Mouse (Mus musculus): ENCODE measurements around the gene Glrp1. TPM values are rescaled to one million over a fixed set of nuclear protein-coding genes. Genes with fewer than 3 reads are reported as not detected.

The Glrp1 gene
- total and polyA plus RNA-seq, 3 experiments, result 0.08 to 0.16 TPM; not detected in 1

GRCm38 (mm10) chr1:88492415-88492814, 17.5 kb downstream of the Glrp1 start:
- no peaks in the 10 kb centered on the region for H3K36me3 ChIP-seq (ENCODE audit: control insufficient read depth, insufficient read depth, low read length)
- peaks cover 10% of the 10 kb centered on the region for H3K4me1 ChIP-seq (ENCODE audit: control insufficient read depth, insufficient read depth, low read length)
- no peaks in the 10 kb centered on the region for H3K79me2 ChIP-seq (replicated peaks; ENCODE audit: control insufficient read depth, insufficient read depth, low read length)
- H3K27me3 ChIP-seq (ENCODE audit: control insufficient read depth, insufficient read depth, low read length), result no peaks in the 10 kb centered on the region
- intact Hi-C loops (cut with DNase I), result no loop called here
- TF ChIP-seq EP300 (IDR thresholded peaks at IDR 0.05; ENCODE audit: insufficient read depth, low read depth, low read length) (no peak), POLR2A (IDR thresholded peaks at IDR 0.05; ENCODE audit: insufficient read depth, low read depth, low read length) (no peak), CTCF (IDR thresholded peaks at IDR 0.05) (no peak)
- DNase-seq, result no peak
- H3K27ac ChIP-seq, result no peak overlapping the region
- no peak overlapping the region for H3K4me3 ChIP-seq
- WGBS, result 85% methylated on average over 3 of the region's 3 CpGs
- no peak overlapping the region for H3K9ac ChIP-seq (ENCODE audit: low read depth, low read length)

GRCm38 (mm10) chr1:88491617-88492378, 18.1 kb downstream of the Glrp1 start:
- no peak overlapping the region for H3K4me3 ChIP-seq
- no peaks in the 10 kb centered on the region; the same call in 1 of the 2 replicates for H3K36me3 ChIP-seq (ENCODE audit: control insufficient read depth, insufficient read depth, low read length)
- no peaks in the 10 kb centered on the region for H3K79me2 ChIP-seq (replicated peaks; ENCODE audit: control insufficient read depth, insufficient read depth, low read length)
- H3K4me1 ChIP-seq (ENCODE audit: control insufficient read depth, insufficient read depth, low read length), result peaks cover 10% of the 10 kb centered on the region
- H3K27me3 ChIP-seq (ENCODE audit: control insufficient read depth, insufficient read depth, low read length), result no peaks in the 10 kb centered on the region
- intact Hi-C loops (cut with DNase I), result no loop called here
- TF ChIP-seq CTCF (IDR thresholded peaks at IDR 0.05), result no peak
- no peak for TF ChIP-seq EP300 (IDR thresholded peaks at IDR 0.05; ENCODE audit: insufficient read depth, low read depth, low read length)
- TF ChIP-seq POLR2A (IDR thresholded peaks at IDR 0.05; ENCODE audit: insufficient read depth, low read depth, low read length), result no peak
- WGBS, result 68% methylated on average over 17 of the region's 17 CpGs
- H3K27ac ChIP-seq, result no peak overlapping the region
- no peak overlapping the region for H3K9ac ChIP-seq (ENCODE audit: low read depth, low read length)
- DNase-seq, result no peak

GRCm38 (mm10) chr1:88490164-88490563, 19.7 kb downstream of the Glrp1 start:
- DNase-seq, result no peak
- TF ChIP-seq CTCF (IDR thresholded peaks at IDR 0.05), result no peak
- no peak for TF ChIP-seq EP300 (IDR thresholded peaks at IDR 0.05; ENCODE audit: insufficient read depth, low read depth, low read length)
- no peak for TF ChIP-seq POLR2A (IDR thresholded peaks at IDR 0.05; ENCODE audit: insufficient read depth, low read depth, low read length)
- Histone ChIP-seq H3K27ac (no peak overlapping the region; the same call in 1 of the 2 replicates), H3K36me3 (ENCODE audit: control insufficient read depth, insufficient read depth, low read length) (no peaks in the 10 kb centered on the region; the same call in 1 of the 2 replicates), H3K4me3 (no peak overlapping the region), H3K79me2 (replicated peaks; ENCODE audit: control insufficient read depth, insufficient read depth, low read length) (no peaks in the 10 kb centered on the region), H3K9ac (ENCODE audit: low read depth, low read length) (no peak overlapping the region), H3K4me1 (ENCODE audit: control insufficient read depth, insufficient read depth, low read length) (peaks cover 11% of the 10 kb centered on the region), H3K27me3 (ENCODE audit: control insufficient read depth, insufficient read depth, low read length) (no peaks in the 10 kb centered on the region)
- intact Hi-C loops (cut with DNase I), result no loop called here
- WGBS, result 92% methylated on average over 10 of the region's 10 CpGs

GRCm38 (mm10) chr1:88488957-88489356, 20.9 kb downstream of the Glrp1 start:
- Histone ChIP-seq H3K36me3 (ENCODE audit: control insufficient read depth, insufficient read depth, low read length) (no peaks in the 10 kb centered on the region; the same call in 1 of the 2 replicates), H3K27ac (peak overlapping the region; percentile 73), H3K4me1 (ENCODE audit: control insufficient read depth, insufficient read depth, low read length) (peaks cover 11% of the 10 kb centered on the region), H3K4me3 (no peak overlapping the region), H3K27me3 (ENCODE audit: control insufficient read depth, insufficient read depth, low read length) (no peaks in the 10 kb centered on the region), H3K9ac (ENCODE audit: low read depth, low read length) (no peak overlapping the region), H3K79me2 (replicated peaks; ENCODE audit: control insufficient read depth, insufficient read depth, low read length) (no peaks in the 10 kb centered on the region)
- TF ChIP-seq POLR2A (IDR thresholded peaks at IDR 0.05; ENCODE audit: insufficient read depth, low read depth, low read length) (no peak), CTCF (IDR thresholded peaks at IDR 0.05) (no peak), EP300 (IDR thresholded peaks at IDR 0.05; ENCODE audit: insufficient read depth, low read depth, low read length) (no peak)
- intact Hi-C loops (cut with DNase I), result no loop called here
- DNase-seq, result no peak
- WGBS, result 5% methylated on average over 4 of the region's 4 CpGs

- H3K4me1 ChIP-seq (ENCODE audit: control insufficient read depth, insufficient read depth, low read length), result peaks cover 17% of the 10 kb centered on the region
- WGBS, result 56% methylated on average over 4 of the region's 4 CpGs
- H3K4me3 ChIP-seq, result no peak overlapping the region
- peak overlapping the region; percentile 48; the same call in 1 of the 2 replicates for H3K27ac ChIP-seq
- DNase-seq, result no peak
- intact Hi-C loops (cut with DNase I), result no loop called here
- no peaks in the 10 kb centered on the region for H3K79me2 ChIP-seq (replicated peaks; ENCODE audit: control insufficient read depth, insufficient read depth, low read length)
- H3K9ac ChIP-seq (ENCODE audit: low read depth, low read length), result no peak overlapping the region
- H3K36me3 ChIP-seq (ENCODE audit: control insufficient read depth, insufficient read depth, low read length), result no peaks in the 10 kb centered on the region; the same call in 1 of the 2 replicates
- no peak for TF ChIP-seq POLR2A (IDR thresholded peaks at IDR 0.05; ENCODE audit: insufficient read depth, low read depth, low read length)
- 0 out of 2 replicates have a peak, but pooled peaks have one; percentile 56 for TF ChIP-seq EP300 (IDR thresholded peaks at IDR 0.05; ENCODE audit: insufficient read depth, low read depth, low read length)
- no peak for TF ChIP-seq CTCF (IDR thresholded peaks at IDR 0.05)
- H3K27me3 ChIP-seq (ENCODE audit: control insufficient read depth, insufficient read depth, low read length), result no peaks in the 10 kb centered on the region
These were observed 23.5 kb downstream of the Glrp1 start for GRCm38 (mm10) chr1:88486336-88486735.

GRCm38 (mm10) chr1:88484059-88484458, 25.8 kb downstream of the Glrp1 start:
- Histone ChIP-seq H3K4me3 (no peak overlapping the region), H3K27ac (no peak overlapping the region), H3K4me1 (ENCODE audit: control insufficient read depth, insufficient read depth, low read length) (peaks cover 15% of the 10 kb centered on the region), H3K36me3 (ENCODE audit: control insufficient read depth, insufficient read depth, low read length) (no peaks in the 10 kb centered on the region; the same call in 1 of the 2 replicates), H3K9ac (ENCODE audit: low read depth, low read length) (no peak overlapping the region), H3K27me3 (ENCODE audit: control insufficient read depth, insufficient read depth, low read length) (no peaks in the 10 kb centered on the region), H3K79me2 (replicated peaks; ENCODE audit: control insufficient read depth, insufficient read depth, low read length) (no peaks in the 10 kb centered on the region)
- intact Hi-C loops (cut with DNase I), result no loop called here
- no peak for TF ChIP-seq CTCF (IDR thresholded peaks at IDR 0.05)
- TF ChIP-seq EP300 (IDR thresholded peaks at IDR 0.05; ENCODE audit: insufficient read depth, low read depth, low read length), result no peak
- no peak for TF ChIP-seq POLR2A (IDR thresholded peaks at IDR 0.05; ENCODE audit: insufficient read depth, low read depth, low read length)
- DNase-seq, result no peak
- WGBS, result 94% methylated on average over 4 of the region's 4 CpGs
